In the genomic region with DNA sequence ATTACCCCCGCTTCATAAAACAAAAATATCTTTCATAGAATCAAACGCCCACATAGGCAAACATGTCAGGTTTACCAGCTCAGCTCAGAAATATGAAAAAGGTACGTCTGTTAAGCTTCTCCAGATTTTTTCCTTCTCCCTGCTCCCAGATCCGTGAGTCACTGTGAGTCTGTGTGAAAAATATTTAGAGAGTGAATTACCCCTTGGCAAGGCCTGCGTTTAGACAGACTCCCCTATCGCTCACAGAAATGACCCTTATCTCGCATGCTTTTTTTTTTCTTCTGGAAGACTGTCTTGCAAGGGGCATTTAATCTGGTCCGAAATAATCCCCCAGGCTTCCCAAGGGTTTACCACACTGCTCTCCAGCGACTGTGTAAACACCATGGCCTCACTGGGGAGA, we compare ENCODE assay signal across 22 mouse cellular contexts.
DNase-seq lines count a peak whose midpoint lies in the region; TF ChIP-seq lines count a peak whose summit lies in the region.
"Had no signal": no experiment of that assay in that cellular context is flagged by ENCODE, and none has a peak within 500 bp of the region (broad histone marks: within the 10 kb centered on the region; RNA-seq: fewer than 3 reads in every experiment).

No protein-coding gene starts in this region.

- no peak overlapping the region for H3K4me3 ChIP-seq in heart, embryonic 10.5 days
- H3K4me3 ChIP-seq in C2C12 (ENCODE audit: insufficient read depth, poor library complexity, severe bottlenecking) = no peak overlapping the region
- no peak overlapping the region for H3K4me3 ChIP-seq in embryonic fibroblast, embryonic 13.5 days (ENCODE audit: insufficient read depth, low read length)
- H3K4me3 ChIP-seq: embryonic facial prominence, embryonic 15.5 days; forebrain, embryonic 12.5 days; heart, adult 2 months; heart, embryonic 13.5 days; hindbrain, embryonic 12.5 days had no signal

- 32% methylated on average over 9 of the region's 9 CpGs for WGBS in heart, embryonic 10.5 days

- no peak overlapping the region for H3K27ac ChIP-seq in heart, embryonic 10.5 days
- H3K27ac ChIP-seq in embryonic fibroblast, embryonic 13.5 days (ENCODE audit: insufficient read depth, low read length) = peak overlapping the region; percentile 91
- H3K27ac ChIP-seq: embryonic facial prominence, embryonic 15.5 days; forebrain, embryonic 12.5 days; heart, adult 2 months; hindbrain, embryonic 12.5 days; hindbrain, postnatal 0 days had no signal

- H3K4me1 ChIP-seq in heart, embryonic 10.5 days = no peaks in the 10 kb centered on the region
- H3K4me1 ChIP-seq in embryonic fibroblast, embryonic 13.5 days (ENCODE audit: control insufficient read depth, insufficient read depth, low read length) = peaks cover 17% of the 10 kb centered on the region
- H3K4me1 ChIP-seq: embryonic facial prominence, embryonic 15.5 days; forebrain, embryonic 12.5 days had no signal

- H3K9me3 ChIP-seq in heart, embryonic 10.5 days = no peaks in the 10 kb centered on the region
- H3K9me3 ChIP-seq: hindbrain, embryonic 12.5 days had no signal

- H3K27me3 ChIP-seq in heart, embryonic 10.5 days (ENCODE audit: insufficient read depth, poor library complexity, severe bottlenecking) = no peaks in the 10 kb centered on the region
- H3K27me3 ChIP-seq in C2C12 (ENCODE audit: control insufficient read depth, insufficient read depth, insufficient read length) = no peaks in the 10 kb centered on the region
- H3K27me3 ChIP-seq: embryonic facial prominence, embryonic 15.5 days; forebrain, embryonic 12.5 days; heart, embryonic 13.5 days; hindbrain, embryonic 12.5 days had no signal

- H3K36me3 ChIP-seq in heart, embryonic 10.5 days = peaks cover 4% of the 10 kb centered on the region; the same call in 1 of the 2 replicates
- H3K36me3 ChIP-seq in C2C12 (ENCODE audit: control insufficient read depth, insufficient read depth) = no peaks in the 10 kb centered on the region
- H3K36me3 ChIP-seq: embryonic facial prominence, embryonic 15.5 days; forebrain, embryonic 12.5 days; heart, embryonic 13.5 days; hindbrain, embryonic 12.5 days had no signal

- no peak overlapping the region for H3ac ChIP-seq in C2C12 (ENCODE audit: control insufficient read depth, insufficient read length, low read depth)

- no peak for TF ChIP-seq POLR2A in embryonic fibroblast, embryonic 13.5 days (IDR thresholded peaks at IDR 0.05; ENCODE audit: low read depth, low read length)

- no peaks in the 10 kb centered on the region for H3K79me3 ChIP-seq in C2C12 (ENCODE audit: low read depth)

- no peaks in the 10 kb centered on the region for H3K79me2 ChIP-seq in C2C12 (ENCODE audit: control insufficient read depth, insufficient read depth)

- DNase-seq in heart, embryonic 10.5 days (ENCODE audit: low spot score) = peak; percentile 47
- no peak for DNase-seq in heart, adult 9 months (ENCODE audit: low spot score in 2 of 2)
- DNase-seq in 3134 (ENCODE audit: extremely low read depth, insufficient read length, low spot score) = peak; percentile 47
- DNase-seq in thymus, adult 18-20 months = no peak
- DNase-seq in kidney, postnatal 25 days = no peak
- DNase-seq in embryo, embryonic 10.5 days (ENCODE audit: low spot score) = no peak
- DNase-seq: adrenal gland, postnatal 10 days; B cell, adult 2 months; cerebellum, adult 11-12 months; cerebellum, adult 9-10 months; cerebellum, postnatal 25 days; gastrocnemius, postnatal 10 days; heart, adult 2 months; heart, postnatal 4 days; kidney, adult 11 months had no signal

- TF ChIP-seq CTCF in C2C12 (IDR thresholded peaks at IDR 0.05; ENCODE audit: control insufficient read depth, insufficient read depth, insufficient read length) = no peak
- TF ChIP-seq CTCF in embryonic fibroblast, embryonic 13.5 days (IDR thresholded peaks at IDR 0.05; ENCODE audit: borderline replicate concordance, insufficient read depth, low read length) = no peak

TF ChIP-seq in C2C12, 6 proteins besides CTCF, POLR2A, EP300 and RAD21:
- no peak for TF ChIP-seq CEBPB (IDR thresholded peaks at IDR 0.05; ENCODE audit: low read depth)
- peak; percentile 50 for TF ChIP-seq FOSL1 (IDR thresholded peaks at IDR 0.05; ENCODE audit: insufficient read depth, low read length, poor library complexity, severe bottlenecking)
- peak; percentile 65 for TF ChIP-seq MYOD1 (IDR thresholded peaks at IDR 0.05; ENCODE audit: control insufficient read depth, insufficient read length, low read depth)
- TF ChIP-seq USF1 (IDR thresholded peaks at IDR 0.05; ENCODE audit: low read depth) = no peak

Comparison
In these comparisons a context has a peak if more than half of its experiments do, and no peak if none do; other contexts are left out.
1. DNase-seq: peak in heart, embryonic 10.5 days (single experiment) and 3134 (single experiment); none in heart, adult 9 months (0 of 2), thymus, adult 18-20 months (0 of 2), kidney, postnatal 25 days (0 of 2) and embryo, embryonic 10.5 days (single experiment).